Mouse (Mus musculus): ENCODE measurements around the gene Cd81. TPM values are rescaled to one million over a fixed set of nuclear protein-coding genes. Genes with fewer than 3 reads are reported as not detected.
A peak's percentile ranks its signal among the peaks of the same experiment; 100 is the strongest.

Gene Cd81
- total and polyA plus RNA-seq, 2 experiments: 420 to 625 TPM

- no peak for DNase-seq (ENCODE audit: extremely low read depth, low read depth, low spot score)
- no peaks in the 10 kb centered on the region for H3K36me3 ChIP-seq (ENCODE audit: control insufficient read depth, insufficient read depth, low read length)
- TF ChIP-seq POLR2A (IDR thresholded peaks at IDR 0.05; ENCODE audit: extremely low read depth, insufficient read depth, low read length) (no peak), CTCF (IDR thresholded peaks at IDR 0.05; ENCODE audit: low read depth, low read length) (no peak)
- H3K9ac ChIP-seq (ENCODE audit: low read depth, low read length): no peak overlapping the region
- WGBS: 56% methylated on average over 3 of the region's 3 CpGs
- no peaks in the 10 kb centered on the region for H3K27me3 ChIP-seq (ENCODE audit: control insufficient read depth, insufficient read depth, low read length)
- no peaks in the 10 kb centered on the region for H3K4me1 ChIP-seq (ENCODE audit: control insufficient read depth, insufficient read depth, low read length)
- H3K4me3 ChIP-seq (ENCODE audit: insufficient read depth, low read depth, low read length): no peak overlapping the region; the same call in 1 of the 2 replicates
- peak overlapping the region; percentile 65 for H3K27ac ChIP-seq (replicated peaks; ENCODE audit: insufficient read depth, low read depth, low read length)
- no peaks in the 10 kb centered on the region for H3K79me2 ChIP-seq (ENCODE audit: control insufficient read depth, insufficient read depth, low read length)
Measured at GRCm38 (mm10) chr7:143109696-143110095, 57.2 kb downstream of the Cd81 start.

DNA sequence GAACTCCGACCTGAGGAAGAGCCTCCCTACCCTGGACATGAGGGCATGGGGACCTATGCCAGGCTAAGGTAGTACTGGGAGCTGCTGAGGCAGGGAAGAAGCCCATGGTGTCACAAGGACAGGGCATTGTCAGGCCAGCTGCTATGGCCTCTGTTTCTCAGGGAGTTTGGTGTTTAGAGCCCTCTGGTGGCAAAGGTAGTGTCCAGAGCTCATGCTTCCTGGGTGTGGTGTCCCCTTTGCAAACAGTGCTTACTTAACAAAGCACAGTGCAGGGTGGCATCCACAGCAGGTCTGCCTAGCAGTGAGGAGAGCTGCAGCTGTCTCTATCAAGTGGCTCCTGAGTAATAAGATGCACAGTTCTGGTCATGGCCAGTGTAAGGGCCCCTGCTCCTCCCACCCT lies 58.3 kb downstream of the Cd81 start:
- TF ChIP-seq CTCF (IDR thresholded peaks at IDR 0.05; ENCODE audit: low read depth, low read length): no peak; the same call in 1 of the 2 replicates
- no peaks in the 10 kb centered on the region for H3K79me2 ChIP-seq (ENCODE audit: control insufficient read depth, insufficient read depth, low read length)
- WGBS: 60% methylated on average over 1 of the region's 1 CpGs
- no peak overlapping the region for H3K27ac ChIP-seq (replicated peaks; ENCODE audit: insufficient read depth, low read depth, low read length)
- no peak for DNase-seq (ENCODE audit: extremely low read depth, low read depth, low spot score)
- no peaks in the 10 kb centered on the region for H3K36me3 ChIP-seq (ENCODE audit: control insufficient read depth, insufficient read depth, low read length)
- H3K4me1 ChIP-seq (ENCODE audit: control insufficient read depth, insufficient read depth, low read length): no peaks in the 10 kb centered on the region
- no peak overlapping the region for H3K9ac ChIP-seq (ENCODE audit: low read depth, low read length)
- H3K4me3 ChIP-seq (ENCODE audit: insufficient read depth, low read depth, low read length): no peak overlapping the region
- H3K27me3 ChIP-seq (ENCODE audit: control insufficient read depth, insufficient read depth, low read length): no peaks in the 10 kb centered on the region

DNA sequence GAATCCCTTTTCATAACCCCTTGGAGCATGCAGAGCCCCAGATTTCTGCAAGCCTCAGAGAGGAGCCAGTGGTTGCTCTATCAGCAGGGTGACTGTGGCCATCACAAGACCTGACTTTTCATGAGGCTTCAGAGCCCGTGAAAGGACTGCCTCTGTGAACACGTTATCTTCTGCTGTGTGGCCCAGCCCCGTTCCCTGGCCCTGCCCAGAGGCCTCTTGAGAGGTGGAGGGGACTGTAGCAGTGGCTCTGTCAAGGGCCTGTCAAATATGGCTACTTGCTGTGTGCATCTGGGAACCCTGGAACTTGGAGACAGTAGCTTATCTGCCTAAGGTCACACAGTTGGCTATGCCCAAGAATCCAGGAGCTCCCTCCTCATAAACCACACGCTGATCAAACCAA lies 59.2 kb downstream of the Cd81 start:
- TF ChIP-seq POLR2A (IDR thresholded peaks at IDR 0.05; ENCODE audit: extremely low read depth, insufficient read depth, low read length) (no peak), CTCF (IDR thresholded peaks at IDR 0.05; ENCODE audit: low read depth, low read length) (no peak)
- 71% methylated on average over 4 of the region's 4 CpGs for WGBS

DNA sequence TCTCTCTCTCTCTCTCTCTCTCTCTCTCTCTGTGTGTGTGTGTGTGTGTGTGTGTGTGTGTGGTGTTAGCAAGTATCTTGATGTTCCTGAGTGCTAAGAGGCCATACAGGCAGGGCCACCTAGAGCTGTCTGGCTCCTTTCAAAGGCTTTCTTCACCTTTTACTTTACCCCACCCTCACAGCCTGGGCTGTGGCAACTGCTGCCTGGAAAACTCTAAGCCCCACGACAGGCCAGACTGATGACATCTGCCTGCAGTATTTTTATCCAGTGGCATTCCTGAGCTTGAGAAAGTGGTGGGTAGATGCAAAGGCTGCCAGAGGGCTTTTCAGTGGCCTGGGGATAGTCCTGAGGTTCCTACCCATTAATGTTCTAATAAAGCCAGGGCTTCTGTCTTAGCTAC lies 59.9 kb downstream of the Cd81 start:
- no peak overlapping the region for H3K9ac ChIP-seq (ENCODE audit: low read depth, low read length)
- H3K4me1 ChIP-seq (ENCODE audit: control insufficient read depth, insufficient read depth, low read length): no peaks in the 10 kb centered on the region
- WGBS: 79% methylated on average over 1 of the region's 1 CpGs
- H3K27ac ChIP-seq (replicated peaks; ENCODE audit: insufficient read depth, low read depth, low read length): no peak overlapping the region
- no peak overlapping the region for H3K4me3 ChIP-seq (ENCODE audit: insufficient read depth, low read depth, low read length)
- H3K79me2 ChIP-seq (ENCODE audit: control insufficient read depth, insufficient read depth, low read length): no peaks in the 10 kb centered on the region
- no peaks in the 10 kb centered on the region for H3K27me3 ChIP-seq (ENCODE audit: control insufficient read depth, insufficient read depth, low read length)
- H3K36me3 ChIP-seq (ENCODE audit: control insufficient read depth, insufficient read depth, low read length): no peaks in the 10 kb centered on the region
- no peak for TF ChIP-seq POLR2A (IDR thresholded peaks at IDR 0.05; ENCODE audit: extremely low read depth, insufficient read depth, low read length)
- TF ChIP-seq CTCF (IDR thresholded peaks at IDR 0.05; ENCODE audit: low read depth, low read length): no peak
- no peak for DNase-seq (ENCODE audit: extremely low read depth, low read depth, low spot score)

More for the DNA sequence above, 59.2 kb downstream of the Cd81 start:
- Histone ChIP-seq H3K9ac (ENCODE audit: low read depth, low read length) (no peak overlapping the region), H3K79me2 (ENCODE audit: control insufficient read depth, insufficient read depth, low read length) (no peaks in the 10 kb centered on the region), H3K4me1 (ENCODE audit: control insufficient read depth, insufficient read depth, low read length) (no peaks in the 10 kb centered on the region), H3K4me3 (ENCODE audit: insufficient read depth, low read depth, low read length) (no peak overlapping the region), H3K27ac (replicated peaks; ENCODE audit: insufficient read depth, low read depth, low read length) (no peak overlapping the region), H3K27me3 (ENCODE audit: control insufficient read depth, insufficient read depth, low read length) (no peaks in the 10 kb centered on the region), H3K36me3 (ENCODE audit: control insufficient read depth, insufficient read depth, low read length) (no peaks in the 10 kb centered on the region)
- DNase-seq (ENCODE audit: extremely low read depth, low read depth, low spot score): no peak

- H3K27ac ChIP-seq (replicated peaks; ENCODE audit: insufficient read depth, low read depth, low read length): no peak overlapping the region
- no peak for DNase-seq (ENCODE audit: extremely low read depth, low read depth, low spot score)
- H3K9ac ChIP-seq (ENCODE audit: low read depth, low read length): no peak overlapping the region
- no peaks in the 10 kb centered on the region for H3K4me1 ChIP-seq (ENCODE audit: control insufficient read depth, insufficient read depth, low read length)
- TF ChIP-seq CTCF (IDR thresholded peaks at IDR 0.05; ENCODE audit: low read depth, low read length) (no peak), POLR2A (IDR thresholded peaks at IDR 0.05; ENCODE audit: extremely low read depth, insufficient read depth, low read length) (no peak)
- H3K36me3 ChIP-seq (ENCODE audit: control insufficient read depth, insufficient read depth, low read length): no peaks in the 10 kb centered on the region
- no peak overlapping the region for H3K4me3 ChIP-seq (ENCODE audit: insufficient read depth, low read depth, low read length)
- no peaks in the 10 kb centered on the region for H3K27me3 ChIP-seq (ENCODE audit: control insufficient read depth, insufficient read depth, low read length)
- H3K79me2 ChIP-seq (ENCODE audit: control insufficient read depth, insufficient read depth, low read length): no peaks in the 10 kb centered on the region
Measured at GRCm38 (mm10) chr7:143114773-143115172, 62.2 kb downstream of the Cd81 start.

DNA sequence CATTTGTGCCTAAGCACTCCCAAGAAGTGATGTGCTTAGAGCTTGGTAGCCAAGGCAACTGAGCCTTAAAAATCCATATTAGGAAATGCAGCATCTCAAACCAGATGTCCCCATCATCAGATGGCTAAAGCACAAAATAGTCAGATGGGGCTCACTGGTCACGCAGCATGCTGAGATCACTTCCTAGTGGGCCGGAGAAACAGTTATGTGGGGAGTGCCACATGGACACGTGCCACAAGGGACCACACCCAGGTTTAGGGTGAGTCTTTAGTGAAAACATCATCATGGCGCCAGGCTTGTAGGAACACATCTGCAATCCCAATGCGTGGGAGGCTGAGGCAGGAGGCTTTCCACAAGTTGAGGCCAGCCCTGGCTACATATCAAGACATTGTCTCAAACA lies 64.0 kb downstream of the Cd81 start:
- no peaks in the 10 kb centered on the region for H3K36me3 ChIP-seq (ENCODE audit: control insufficient read depth, insufficient read depth, low read length)
- H3K4me3 ChIP-seq (ENCODE audit: insufficient read depth, low read depth, low read length): no peak overlapping the region
- no peak overlapping the region for H3K9ac ChIP-seq (ENCODE audit: low read depth, low read length)
- 82% methylated on average over 5 of the region's 5 CpGs for WGBS
- H3K4me1 ChIP-seq (ENCODE audit: control insufficient read depth, insufficient read depth, low read length): peaks cover 3% of the 10 kb centered on the region; the same call in 1 of the 2 replicates
- no peaks in the 10 kb centered on the region for H3K27me3 ChIP-seq (ENCODE audit: control insufficient read depth, insufficient read depth, low read length)
- no peak overlapping the region for H3K27ac ChIP-seq (replicated peaks; ENCODE audit: insufficient read depth, low read depth, low read length)
- no peaks in the 10 kb centered on the region for H3K79me2 ChIP-seq (ENCODE audit: control insufficient read depth, insufficient read depth, low read length)
- no peak for TF ChIP-seq POLR2A (IDR thresholded peaks at IDR 0.05; ENCODE audit: extremely low read depth, insufficient read depth, low read length)
- TF ChIP-seq CTCF (IDR thresholded peaks at IDR 0.05; ENCODE audit: low read depth, low read length): no peak
- no peak for DNase-seq (ENCODE audit: extremely low read depth, low read depth, low spot score)

Other genes with a start within 250 kb of the Cd81 start
- 0.60 TPM in 1 of 2 replicates, not detected in the other for gene Th, start 121.6 kb upstream of the Cd81 start, total RNA-seq (2014; rRNA removed)
- not detected in 2 replicates for gene Th, start 121.6 kb upstream of the Cd81 start, polyA plus RNA-seq (2012; rRNA removed)
- not detected in 2 replicates for gene Ascl2, start 83.5 kb upstream of the Cd81 start, total RNA-seq (2014; rRNA removed)
- gene Ascl2, start 83.5 kb upstream of the Cd81 start, polyA plus RNA-seq (2012; rRNA removed): 0.11 TPM in 1 of 2 replicates, not detected in the other
- 0.46 and 1.1 TPM in 2 replicates for gene Tspan32, start 47.7 kb upstream of the Cd81 start, total RNA-seq (2014; rRNA removed)
- 0.56 and 1.0 TPM in 2 replicates for gene Tspan32, start 47.7 kb upstream of the Cd81 start, polyA plus RNA-seq (2012; rRNA removed)
- gene Tssc4, start 16.5 kb downstream of the Cd81 start, total RNA-seq (2014; rRNA removed): 11.9 and 13.4 TPM in 2 replicates
- gene Tssc4, start 16.5 kb downstream of the Cd81 start, polyA plus RNA-seq (2012; rRNA removed): 45.6 and 47.7 TPM in 2 replicates
- under 0.01 and 0.07 TPM in 2 replicates for gene Trpm5, start 41.9 kb downstream of the Cd81 start, total RNA-seq (2014; rRNA removed)
- gene Trpm5, start 41.9 kb downstream of the Cd81 start, polyA plus RNA-seq (2012; rRNA removed): 0.02 TPM in 1 of 2 replicates, not detected in the other
- 1.3 and 3.4 TPM in 2 replicates for gene Kcnq1, start 53.6 kb downstream of the Cd81 start, total RNA-seq (2014; rRNA removed)
- 0.91 and 2.5 TPM in 2 replicates for gene Kcnq1, start 53.6 kb downstream of the Cd81 start, polyA plus RNA-seq (2012; rRNA removed)

Measured in liver, adult 2 months (tissue).